Mouse (Mus musculus): ENCODE results near the gene 9130213A22Rik.

- TF ChIP-seq CTCF (IDR thresholded peaks at IDR 0.05; ENCODE audit: low read depth) (no peak), EP300 (IDR thresholded peaks at IDR 0.05; ENCODE audit: low read depth) (no peak)
These were observed 46.9 kb upstream of the 9130213A22Rik start for GRCm38 (mm10) chr11:69169313-69169712.
